Mouse (Mus musculus) bone marrow macrophage, adult 2 months (primary cell): ENCODE data around the gene Mrps12.

Experiments used
- CTCF ChIP-seq: IDR thresholded peaks from 2 replicates; pipeline ENCODE4 v1.5.1; 2012; ENCODE audit warnings: low read depth, mild to moderate bottlenecking, low read length, moderate library complexity
- POLR2A ChIP-seq: IDR thresholded peaks from 2 replicates; pipeline ENCODE4 v1.6.1; 2012; ENCODE audit warnings: mild to moderate bottlenecking, low read depth, low read length, borderline replicate concordance

GRCm38 (mm10) chr7:28781261-28781663 is 39.6 kb upstream of the Mrps12 start:
- TF ChIP-seq POLR2A (no peak), CTCF (no peak)
